Mouse (Mus musculus) forebrain, embryonic 13.5 days (tissue): ENCODE measurements at regions not wholly inside any gene's neighbourhood (a gene's known extent, or its start where the extent isn't known, plus 50 kb on each side); places are given as distances from the start of the nearest gene placed in this dataset.

ENCODE experiments used
- ATAC-seq: fragments of 200-750 bp; cut with Nextera tagmentation; 2 replicates; pipeline ENCODE4 v1.8.0; 2017
- H3K27ac ChIP-seq: fragments of 300-500 bp; sonication (generic); 2 replicates; pipeline ENCODE4 v1.5.1; 2015; ENCODE audit warnings: inconsistent platforms, mild to moderate bottlenecking, moderate library complexity
- H3K27me3 ChIP-seq: fragments of 300-500 bp; sonication (generic); 2 replicates; pipeline ENCODE4 v1.6.1; 2015; ENCODE audit warnings: mild to moderate bottlenecking, inconsistent platforms
- H3K36me3 ChIP-seq: fragments of 300-500 bp; sonication (generic); 2 replicates; pipeline ENCODE4 v1.6.1; 2015; ENCODE audit warnings: mild to moderate bottlenecking, inconsistent platforms; ENCODE audit not compliant: poor library complexity, severe bottlenecking
- H3K4me1 ChIP-seq: fragments of 300-500 bp; sonication (generic); 2 replicates; pipeline ENCODE4 v1.6.1; 2015; ENCODE audit warnings: inconsistent platforms
- H3K4me2 ChIP-seq: fragments of 300-500 bp; sonication (generic); 2 replicates; pipeline ENCODE4 v1.6.1; 2015; ENCODE audit warnings: inconsistent platforms, mild to moderate bottlenecking, moderate library complexity
- H3K4me3 ChIP-seq: fragments of 300-500 bp; sonication (generic); 2 replicates; pipeline ENCODE4 v1.5.1; 2015; ENCODE audit warnings: mild to moderate bottlenecking, inconsistent platforms
- H3K9ac ChIP-seq: fragments of 300-500 bp; sonication (generic); 2 replicates; pipeline ENCODE4 v1.6.1; 2015; ENCODE audit warnings: mild to moderate bottlenecking, inconsistent platforms
- H3K9me3 ChIP-seq: fragments of 300-500 bp; sonication (generic); replicated peaks from 2 replicates; pipeline ENCODE4 v1.6.1; 2016; ENCODE audit warnings: inconsistent platforms
- WGBS: fragments of 180-500 bp; shearing (Covaris S2); methylation state at CpG from one replicate; pipeline ENCODE4 v1.1.7; 2015; 5-methylcytosine and 5-hydroxymethylcytosine counted together

DNA sequence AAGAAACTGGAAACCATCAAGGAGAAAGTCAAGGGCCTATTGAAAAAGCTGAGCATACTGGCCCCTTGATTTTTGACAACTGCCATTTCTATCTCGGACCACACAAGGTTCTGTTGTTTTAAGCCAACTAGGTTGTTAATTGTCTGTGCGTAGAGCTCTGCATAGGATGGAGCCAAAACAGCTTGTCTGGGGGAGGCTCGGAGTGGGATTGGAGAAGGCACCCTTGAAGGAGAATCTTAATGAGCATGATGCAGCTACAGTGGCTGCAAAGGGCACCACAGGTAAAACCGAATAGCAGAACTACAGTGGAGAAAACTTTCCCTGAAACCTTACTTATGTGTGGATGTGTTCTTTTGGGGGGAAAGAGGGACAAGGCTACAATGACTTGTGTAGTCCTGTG lies 256.4 kb upstream of the Prickle1 start:
- Histone ChIP-seq H3K36me3 (no peaks in the 10 kb centered on the region), H3K4me3 (no peak overlapping the region), H3K9ac (no peak overlapping the region), H3K27me3 (no peaks in the 10 kb centered on the region), H3K27ac (no peak overlapping the region), H3K4me2 (no peak overlapping the region), H3K9me3 (no peaks in the 10 kb centered on the region), H3K4me1 (no peaks in the 10 kb centered on the region)
- ATAC-seq: no peak
- 85% methylated on average over 4 of the region's 4 CpGs for WGBS

DNA sequence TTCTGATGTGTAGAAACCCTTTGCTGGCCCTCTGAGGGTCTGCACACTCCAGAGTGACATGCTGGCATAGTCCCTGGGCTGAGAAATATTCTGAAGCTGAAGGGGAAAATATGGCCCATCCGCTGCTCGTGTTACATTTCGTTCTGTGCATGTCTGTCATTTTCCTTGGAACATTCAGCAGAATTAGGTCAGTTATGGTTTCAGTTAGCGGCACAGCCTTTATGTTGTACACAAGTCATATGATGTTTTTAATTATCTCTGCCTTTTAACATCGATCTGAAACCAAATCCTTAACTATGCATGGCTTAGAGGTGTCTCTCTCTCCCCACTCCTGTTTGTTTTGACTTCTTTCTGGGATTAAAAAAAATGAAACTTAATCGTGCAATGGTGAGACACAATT lies 254.7 kb upstream of the Prickle1 start:
- WGBS: 84% methylated on average over 6 of the region's 6 CpGs
- no peak overlapping the region for H3K4me2 ChIP-seq

DNA sequence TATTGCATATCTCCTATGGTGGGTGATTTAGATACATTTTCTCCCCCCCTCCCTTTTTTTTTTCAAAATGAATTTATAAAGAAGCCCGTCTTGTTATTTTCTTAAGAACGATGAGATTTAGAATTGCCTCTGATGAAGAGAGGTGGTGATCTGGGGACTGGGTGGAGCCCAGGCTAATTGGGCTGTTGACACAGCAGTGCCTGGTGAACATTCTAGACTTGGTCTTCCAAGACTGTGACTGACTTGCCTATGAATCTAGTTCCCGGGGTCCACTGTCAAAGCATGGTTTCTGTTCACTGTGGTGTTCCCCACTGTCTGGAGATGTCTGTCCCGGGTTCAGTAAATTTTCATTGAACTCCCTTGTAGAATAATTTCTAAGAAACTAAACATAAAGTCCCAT lies 253.1 kb upstream of the Prickle1 start:
- Histone ChIP-seq H3K4me2 (no peak overlapping the region), H3K9me3 (no peaks in the 10 kb centered on the region), H3K27me3 (no peaks in the 10 kb centered on the region), H3K4me3 (no peak overlapping the region), H3K4me1 (no peaks in the 10 kb centered on the region), H3K9ac (no peak overlapping the region), H3K27ac (no peak overlapping the region), H3K36me3 (no peaks in the 10 kb centered on the region)
- 94% methylated on average over 4 of the region's 4 CpGs for WGBS
- ATAC-seq: no peak

More for the DNA sequence above, 254.7 kb upstream of the Prickle1 start:
- no peak for ATAC-seq
- H3K9ac ChIP-seq: no peak overlapping the region
- no peak overlapping the region for H3K4me3 ChIP-seq
- H3K4me1 ChIP-seq: no peaks in the 10 kb centered on the region
- H3K36me3 ChIP-seq: no peaks in the 10 kb centered on the region
- no peaks in the 10 kb centered on the region for H3K27me3 ChIP-seq
- H3K27ac ChIP-seq: no peak overlapping the region
- H3K9me3 ChIP-seq: no peaks in the 10 kb centered on the region

DNA sequence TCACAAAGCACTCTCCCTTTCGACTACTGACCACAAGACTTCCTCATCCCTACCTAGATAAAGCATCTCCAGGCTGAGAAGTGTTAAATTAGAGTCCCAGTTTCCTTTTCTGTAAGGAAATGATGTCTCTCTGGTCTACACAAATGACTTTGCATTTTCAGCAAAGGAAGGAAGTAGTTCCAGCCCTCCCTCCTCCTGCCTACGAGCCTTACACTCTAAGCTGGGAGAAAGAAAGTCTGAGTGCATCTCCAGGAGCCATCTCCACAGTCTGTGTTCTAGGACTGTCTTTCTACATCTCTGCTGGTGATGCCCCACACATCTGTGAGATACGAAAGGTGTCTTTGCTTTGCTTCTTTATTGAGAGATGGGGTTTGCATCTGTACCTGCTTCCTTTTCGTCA lies 251.1 kb upstream of the Prickle1 start:
- Histone ChIP-seq H3K4me2 (no peak overlapping the region), H3K4me1 (no peaks in the 10 kb centered on the region), H3K4me3 (no peak overlapping the region), H3K9me3 (no peaks in the 10 kb centered on the region), H3K27me3 (no peaks in the 10 kb centered on the region), H3K36me3 (no peaks in the 10 kb centered on the region), H3K9ac (no peak overlapping the region), H3K27ac (no peak overlapping the region)
- WGBS: 89% methylated on average over 4 of the region's 4 CpGs
- ATAC-seq: no peak

DNA sequence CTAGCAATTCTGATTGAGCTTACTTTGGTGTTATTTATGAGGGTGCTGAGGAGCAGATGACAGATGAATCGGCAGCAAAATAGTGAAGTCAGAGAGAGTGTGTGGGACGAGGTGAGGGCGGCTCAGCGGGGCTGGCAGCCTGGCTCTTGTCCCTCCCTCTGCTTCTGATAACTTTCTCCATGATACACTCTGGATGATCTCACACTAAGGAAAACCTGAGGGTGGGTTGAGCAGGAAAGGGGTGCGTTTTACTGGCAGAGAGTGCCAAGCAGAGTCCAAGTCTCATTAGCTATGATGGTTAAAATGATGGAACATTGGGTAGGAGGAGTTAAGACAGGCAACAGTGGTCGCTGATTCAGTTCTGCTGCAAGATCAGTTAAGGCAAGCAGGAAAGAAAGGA lies 250.1 kb upstream of the Prickle1 start:
- Histone ChIP-seq H3K4me2 (no peak overlapping the region), H3K4me3 (no peak overlapping the region), H3K4me1 (no peaks in the 10 kb centered on the region), H3K9ac (no peak overlapping the region), H3K9me3 (no peaks in the 10 kb centered on the region), H3K27ac (no peak overlapping the region), H3K27me3 (no peaks in the 10 kb centered on the region), H3K36me3 (no peaks in the 10 kb centered on the region)
- WGBS: 89% methylated on average over 6 of the region's 6 CpGs
- ATAC-seq: no peak

DNA sequence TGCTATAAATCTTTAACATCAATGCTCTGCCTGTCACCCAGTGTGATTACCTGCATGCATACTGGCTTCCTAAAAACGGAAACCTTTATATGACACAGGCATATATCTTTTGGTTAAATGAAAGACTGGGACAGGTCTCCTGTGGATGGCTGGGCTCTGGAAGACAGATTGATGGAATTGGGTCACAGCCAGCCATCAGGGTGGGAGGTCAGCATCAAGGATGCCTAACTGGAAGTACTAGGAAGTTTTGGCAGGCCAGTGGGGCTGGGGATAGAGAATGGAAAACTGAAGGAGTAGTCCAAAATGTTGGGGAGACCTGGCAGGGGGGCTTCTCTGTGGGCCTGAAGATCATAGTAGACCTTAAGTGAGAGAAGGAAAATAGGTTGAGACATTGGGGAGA lies 237.3 kb upstream of the Prickle1 start:
- Histone ChIP-seq H3K9me3 (no peaks in the 10 kb centered on the region), H3K4me1 (no peaks in the 10 kb centered on the region), H3K27me3 (no peaks in the 10 kb centered on the region), H3K4me3 (no peak overlapping the region), H3K9ac (no peak overlapping the region), H3K4me2 (no peak overlapping the region), H3K36me3 (no peaks in the 10 kb centered on the region), H3K27ac (no peak overlapping the region)
- no peak for ATAC-seq
- 89% methylated on average over 1 of the region's 1 CpGs for WGBS

DNA sequence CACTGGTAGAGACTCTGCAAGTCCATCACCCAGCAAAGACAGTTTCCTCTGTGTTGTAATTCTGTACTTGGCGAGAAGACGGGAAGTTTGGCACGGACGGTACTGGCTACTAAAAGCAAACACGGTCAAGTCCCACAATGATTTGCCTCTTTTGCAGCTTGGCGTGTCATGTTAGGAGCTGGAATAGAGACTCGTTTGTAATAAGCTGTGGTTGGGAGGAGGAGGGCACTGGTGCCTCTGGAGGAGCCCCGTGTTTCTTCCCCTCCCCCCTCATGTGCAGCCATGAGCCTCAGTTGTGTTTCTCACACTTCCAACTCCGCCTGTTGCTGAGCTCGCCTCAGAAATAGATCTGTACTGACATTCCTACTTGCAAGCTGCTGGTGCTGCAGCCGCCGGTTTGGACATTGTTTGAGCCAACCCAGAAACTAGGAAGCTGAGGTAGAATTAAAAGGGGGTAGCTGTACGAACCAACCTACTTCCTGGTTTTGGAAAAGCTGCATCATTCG lies 236.8 kb upstream of the Prickle1 start:
- WGBS: 86% methylated on average over 14 of the region's 14 CpGs

DNA sequence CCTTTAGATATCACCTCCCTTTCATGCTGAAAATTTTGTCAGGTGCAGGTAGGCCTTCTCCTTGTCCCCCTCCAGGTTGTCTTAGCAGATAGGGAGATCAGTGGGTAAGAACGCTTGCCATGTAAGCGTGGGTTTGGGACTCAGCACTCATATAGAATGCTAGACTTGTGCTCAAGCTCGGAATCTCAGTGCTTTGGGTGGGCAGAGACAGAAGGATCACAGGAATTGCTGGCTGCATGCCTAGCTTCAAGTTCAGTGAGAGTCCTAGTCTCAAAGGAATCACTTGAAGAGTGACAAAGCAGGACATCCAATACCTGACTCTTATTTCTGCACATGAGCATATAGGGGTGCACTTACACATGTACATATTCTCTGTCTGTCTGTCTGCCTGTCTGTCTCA lies 235.5 kb upstream of the Prickle1 start:
- no peaks in the 10 kb centered on the region for H3K9me3 ChIP-seq
- H3K36me3 ChIP-seq: no peaks in the 10 kb centered on the region
- H3K4me2 ChIP-seq: no peak overlapping the region
- WGBS: 72% methylated on average over 3 of the region's 3 CpGs
- no peaks in the 10 kb centered on the region for H3K27me3 ChIP-seq
- no peak overlapping the region for H3K9ac ChIP-seq
- no peaks in the 10 kb centered on the region for H3K4me1 ChIP-seq
- no peak for ATAC-seq
- H3K4me3 ChIP-seq: no peak overlapping the region
- H3K27ac ChIP-seq: no peak overlapping the region

More for the DNA sequence above, 236.8 kb upstream of the Prickle1 start:
- Histone ChIP-seq H3K4me2 (no peak overlapping the region), H3K4me3 (no peak overlapping the region), H3K27me3 (no peaks in the 10 kb centered on the region), H3K9ac (no peak overlapping the region), H3K36me3 (no peaks in the 10 kb centered on the region), H3K4me1 (no peaks in the 10 kb centered on the region), H3K27ac (no peak overlapping the region), H3K9me3 (no peaks in the 10 kb centered on the region)
- no peak for ATAC-seq

DNA sequence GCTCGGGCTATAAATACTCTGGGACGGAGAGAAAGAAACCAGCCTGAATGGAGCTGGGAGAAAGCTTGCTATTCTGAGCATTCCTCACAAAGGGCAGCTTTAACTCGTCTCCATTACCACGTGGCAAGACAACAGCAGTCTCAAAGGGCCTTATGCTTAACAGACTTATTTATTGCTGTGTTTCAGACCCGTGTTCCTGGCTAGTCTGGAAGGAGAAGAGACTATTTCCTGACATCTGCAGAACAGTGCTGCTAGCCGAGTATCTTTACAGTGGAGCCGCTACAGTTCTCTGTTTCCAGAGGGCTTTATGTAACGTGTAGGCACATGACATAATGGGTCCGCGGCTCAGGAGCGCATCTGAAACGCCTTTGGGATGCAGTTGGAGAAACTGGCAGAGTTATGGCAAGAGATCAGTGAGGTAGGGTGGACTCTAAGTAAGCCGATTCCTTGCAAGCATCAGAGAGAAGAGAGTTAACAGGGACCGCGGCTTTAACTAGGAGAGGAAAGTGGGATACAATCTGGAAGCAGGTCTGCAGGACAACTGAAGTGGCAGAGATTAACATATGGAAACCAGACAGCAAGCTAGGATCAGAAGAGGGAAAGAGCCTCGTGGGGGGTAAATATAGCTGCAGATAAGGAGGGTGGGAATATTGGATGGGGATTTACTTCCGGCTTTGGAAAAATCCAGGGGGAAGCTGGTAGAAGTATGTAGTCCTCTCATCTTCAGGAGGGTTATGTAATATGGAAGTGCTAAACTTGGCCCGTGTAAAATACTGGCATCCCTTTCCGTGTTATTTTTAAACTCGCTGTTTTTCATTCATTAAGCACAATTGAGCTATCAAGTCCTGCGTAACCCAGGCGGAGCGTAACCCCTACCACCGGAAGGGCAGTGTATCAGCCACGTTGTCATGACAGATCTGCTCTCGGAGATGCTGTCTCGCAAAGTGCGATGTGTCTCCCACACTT lies 229.3 kb upstream of the Prickle1 start:
- Histone ChIP-seq H3K36me3 (no peaks in the 10 kb centered on the region), H3K4me1 (peaks cover 11% of the 10 kb centered on the region; the same call in 1 of the 2 replicates), H3K4me2 (peak overlapping the region; percentile 1; the same call in 1 of the 2 replicates), H3K9me3 (no peaks in the 10 kb centered on the region), H3K9ac (no peak overlapping the region), H3K27ac (no peak overlapping the region), H3K4me3 (no peak overlapping the region), H3K27me3 (no peaks in the 10 kb centered on the region)
- 70% methylated on average over 28 of the region's 28 CpGs for WGBS
- ATAC-seq: peak; percentile 53; the same call in 1 of the 2 replicates

DNA sequence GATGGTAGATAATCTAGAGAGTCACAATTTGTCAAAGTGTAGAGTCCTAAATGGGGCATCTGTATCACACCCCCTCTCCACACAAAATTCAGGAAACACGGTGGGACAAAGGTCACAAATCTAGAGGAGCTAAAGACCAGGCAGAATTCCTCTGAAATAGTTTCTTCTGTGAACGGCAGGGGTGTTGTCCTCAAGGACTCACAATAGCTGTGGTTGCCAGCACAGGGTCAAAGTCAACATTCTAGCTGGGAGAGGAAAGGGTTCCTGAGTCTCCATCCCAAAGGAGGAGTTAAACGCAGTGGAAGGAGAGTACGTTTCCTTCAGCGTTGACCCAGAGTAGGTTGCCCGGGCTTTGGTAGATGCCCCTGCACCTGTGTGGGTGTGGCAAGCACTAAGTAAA lies 225.5 kb upstream of the Prickle1 start:
- no peak for ATAC-seq

DNA sequence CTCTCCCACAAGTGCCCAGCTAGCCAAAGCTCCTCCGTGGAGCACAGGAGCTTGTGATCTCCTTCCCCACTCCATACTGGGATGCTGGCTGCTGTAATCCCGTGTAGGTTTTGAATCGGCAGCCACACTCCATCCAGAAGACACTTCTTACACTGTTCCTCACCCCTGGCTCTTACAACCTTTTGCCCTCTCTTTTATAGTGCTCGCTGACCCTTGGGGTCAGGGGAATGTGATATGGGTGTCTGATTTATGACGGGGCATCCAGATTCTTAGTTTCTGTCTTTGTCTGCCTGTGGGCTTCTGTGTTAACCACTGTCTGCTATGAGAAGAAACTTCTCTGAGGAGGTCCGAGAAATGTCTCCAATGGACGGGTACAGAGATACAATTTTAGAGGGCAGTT lies 216.3 kb upstream of the Prickle1 start:
- 87% methylated on average over 7 of the region's 7 CpGs for WGBS
- Histone ChIP-seq H3K4me3 (no peak overlapping the region), H3K9me3 (no peaks in the 10 kb centered on the region), H3K4me1 (no peaks in the 10 kb centered on the region), H3K27ac (no peak overlapping the region), H3K4me2 (no peak overlapping the region), H3K9ac (no peak overlapping the region), H3K36me3 (no peaks in the 10 kb centered on the region), H3K27me3 (no peaks in the 10 kb centered on the region)
- ATAC-seq: no peak

More for the DNA sequence above, 225.5 kb upstream of the Prickle1 start:
- Histone ChIP-seq H3K9ac (no peak overlapping the region), H3K4me2 (no peak overlapping the region), H3K9me3 (no peaks in the 10 kb centered on the region), H3K4me1 (peaks cover 11% of the 10 kb centered on the region; the same call in 1 of the 2 replicates), H3K36me3 (no peaks in the 10 kb centered on the region), H3K27me3 (no peaks in the 10 kb centered on the region), H3K27ac (no peak overlapping the region), H3K4me3 (no peak overlapping the region)
- 90% methylated on average over 6 of the region's 6 CpGs for WGBS

DNA sequence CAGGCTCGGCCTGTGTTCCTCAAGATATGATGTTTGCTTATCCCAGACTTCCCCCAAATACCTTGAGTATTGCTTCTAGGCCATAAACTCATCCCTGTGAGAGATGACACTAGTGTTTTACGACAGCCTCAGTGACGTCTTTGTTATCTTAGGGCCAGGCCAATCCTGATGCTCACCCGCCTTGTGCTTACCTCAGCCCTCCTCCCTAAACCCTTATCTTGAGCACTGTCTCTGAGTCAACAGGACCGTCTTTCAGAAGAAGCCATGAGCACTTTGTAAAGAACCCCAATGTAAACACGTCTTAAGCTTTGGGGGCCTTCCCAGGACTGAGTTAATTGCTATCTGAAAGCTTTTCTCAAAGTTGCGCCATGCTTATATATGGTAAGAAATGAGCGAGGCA lies 212.3 kb upstream of the Prickle1 start:
- 91% methylated on average over 8 of the region's 8 CpGs for WGBS
- Histone ChIP-seq H3K27ac (no peak overlapping the region), H3K9me3 (no peaks in the 10 kb centered on the region), H3K9ac (no peak overlapping the region), H3K27me3 (no peaks in the 10 kb centered on the region), H3K4me3 (no peak overlapping the region), H3K4me1 (no peaks in the 10 kb centered on the region), H3K4me2 (no peak overlapping the region), H3K36me3 (no peaks in the 10 kb centered on the region)
- no peak for ATAC-seq
